Mouse (Mus musculus): ENCODE data around the gene Olfr160. TPM values are rescaled to one million over a fixed set of nuclear protein-coding genes. Genes with fewer than 3 reads are reported as not detected.

Gene Olfr160
- total RNA-seq (2021): not detected
- long read RNA-seq, experiment 1: 0 reads
- long read RNA-seq, experiment 2: 0 reads

DNA sequence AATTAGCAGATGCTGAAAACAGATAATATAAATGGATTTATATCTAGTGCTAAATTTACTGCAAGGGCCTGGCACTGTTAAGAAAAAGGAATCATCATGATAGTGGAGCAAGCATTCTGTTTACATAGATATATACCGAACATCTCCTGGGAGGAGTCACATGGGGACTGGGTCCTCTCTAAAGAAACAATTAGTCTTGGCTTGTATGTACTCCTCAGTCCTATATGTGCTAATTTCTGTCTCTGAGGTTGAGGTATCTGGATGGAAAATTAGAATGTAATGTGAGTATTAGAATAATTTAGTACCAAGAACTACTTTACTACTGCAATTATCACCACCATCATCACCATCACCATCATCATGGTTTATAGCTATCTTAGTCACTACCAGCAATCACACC, at the start of gene Olfr160:
Gene Olfr160, minus strand, starts transcription at position 101 of the 400 bp plus-strand sequence.
- DNase-seq (ENCODE audit: low spot score): no peak

DNA sequence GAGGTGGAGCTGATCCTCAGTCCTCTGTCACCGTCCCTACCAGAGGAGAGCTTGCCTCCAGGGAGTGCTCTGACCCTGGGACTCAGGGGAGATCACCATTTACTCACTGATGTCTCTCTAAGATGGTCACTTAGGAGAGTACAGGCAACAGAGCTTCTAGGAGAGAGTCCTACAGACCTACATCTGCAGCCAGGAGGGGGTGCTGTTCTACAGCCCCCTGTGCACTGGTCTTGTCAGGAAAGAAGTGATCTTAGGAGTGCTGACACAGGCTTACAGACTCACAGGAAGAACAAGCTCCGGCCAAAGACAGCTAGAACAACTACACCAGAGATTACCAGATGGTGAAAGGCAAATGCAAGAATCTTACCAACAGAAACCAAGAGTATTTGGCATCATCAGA, 46.5 kb upstream of the Olfr160 start:
- DNase-seq (ENCODE audit: low spot score): no peak

DNA sequence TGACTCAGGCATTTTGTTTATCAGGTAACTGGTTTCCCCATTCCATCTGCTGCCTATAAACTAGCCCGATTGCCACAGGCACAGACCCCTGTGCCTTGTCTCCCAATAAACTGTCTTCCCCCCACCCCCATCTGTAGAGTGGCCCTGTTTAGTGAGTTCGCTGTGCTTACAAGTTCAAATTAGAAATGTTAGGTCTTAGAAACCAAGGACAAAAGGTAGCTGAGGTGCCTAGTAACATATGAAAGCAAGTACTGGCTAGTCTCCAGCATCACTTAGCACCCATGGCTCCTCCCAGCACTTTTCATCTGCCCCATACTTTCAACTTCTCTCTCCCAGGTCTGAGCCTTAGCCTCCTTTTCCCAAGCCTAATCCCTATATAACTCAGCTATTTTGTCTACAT, 45.7 kb upstream of the Olfr160 start:
- DNase-seq (ENCODE audit: low spot score): no peak

- DNase-seq (ENCODE audit: low spot score): no peak
These were observed 36.0 kb upstream of the Olfr160 start for GRCm38 (mm10) chr9:37752006-37752405.

DNA sequence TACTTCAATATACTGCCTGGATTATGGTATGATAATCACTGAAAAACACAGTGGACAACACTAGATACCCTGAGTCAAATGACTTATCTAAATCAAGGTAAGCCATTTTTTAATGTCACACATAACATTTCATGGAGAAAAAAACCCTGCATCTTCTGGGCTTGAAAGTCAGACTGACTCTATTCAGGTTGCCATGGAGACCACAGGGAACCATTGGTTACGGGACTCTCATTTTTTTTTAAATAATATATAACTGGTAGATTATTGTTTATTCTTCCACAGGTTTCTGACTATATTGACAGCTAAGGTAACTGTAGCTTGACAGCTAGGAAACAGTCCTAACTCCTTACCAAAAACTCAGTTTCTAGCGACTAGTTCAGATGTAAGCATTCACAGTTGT, 35.4 kb upstream of the Olfr160 start:
- no peak for DNase-seq (ENCODE audit: low spot score)

GRCm38 (mm10) chr9:37750319-37751075, 34.4 kb upstream of the Olfr160 start:
- DNase-seq (ENCODE audit: low spot score): no peak

DNA sequence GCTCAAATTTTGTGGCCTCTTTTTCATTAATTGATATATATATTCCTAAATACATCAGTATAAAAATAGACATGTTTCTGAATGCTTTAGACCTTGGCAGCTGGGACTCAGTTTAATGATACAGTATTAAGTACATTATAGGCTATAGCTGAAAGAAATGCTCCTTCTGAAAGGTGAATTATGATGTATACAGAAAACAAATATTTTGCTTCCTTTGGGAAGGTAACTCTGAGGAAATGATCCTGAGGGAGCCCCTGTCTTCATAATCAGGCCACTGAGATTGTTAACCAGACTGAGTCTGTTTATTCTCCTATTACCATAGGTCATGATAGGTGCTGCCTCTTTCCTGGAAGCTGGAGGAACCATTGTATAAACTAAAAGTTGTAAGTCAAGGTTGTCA, 28.8 kb upstream of the Olfr160 start, which contains the start of gene Olfr874:
Gene Olfr874, plus strand, starts transcription at position 301 of the 400 bp plus-strand sequence.
- no peak for DNase-seq (ENCODE audit: low spot score)

DNA sequence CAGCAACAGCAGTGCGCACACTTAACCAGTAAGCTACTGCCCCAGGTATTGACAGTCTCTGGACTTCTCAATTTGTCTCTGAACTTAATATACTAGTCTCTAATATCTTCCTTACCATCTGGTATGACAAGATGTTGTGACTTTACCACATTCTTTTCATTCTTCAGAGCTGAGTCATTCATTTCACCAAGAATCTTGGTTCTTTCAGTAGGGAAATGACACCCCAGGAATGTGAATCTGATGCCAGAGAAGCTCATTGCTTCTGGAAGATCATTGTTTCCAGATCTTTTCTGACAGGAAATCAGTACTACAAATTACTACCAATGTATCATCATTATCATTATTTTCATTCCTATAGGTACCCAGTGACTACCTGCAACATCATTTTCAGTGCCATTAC, 18.3 kb upstream of the Olfr160 start:
- DNase-seq (ENCODE audit: low spot score): no peak

- DNase-seq (ENCODE audit: low spot score): no peak
These were observed 25.9 kb downstream of the Olfr160 start for GRCm38 (mm10) chr9:37689970-37690686.

- no peak for DNase-seq (ENCODE audit: low spot score)
These were observed 28.1 kb downstream of the Olfr160 start for GRCm38 (mm10) chr9:37687941-37688303.

DNA sequence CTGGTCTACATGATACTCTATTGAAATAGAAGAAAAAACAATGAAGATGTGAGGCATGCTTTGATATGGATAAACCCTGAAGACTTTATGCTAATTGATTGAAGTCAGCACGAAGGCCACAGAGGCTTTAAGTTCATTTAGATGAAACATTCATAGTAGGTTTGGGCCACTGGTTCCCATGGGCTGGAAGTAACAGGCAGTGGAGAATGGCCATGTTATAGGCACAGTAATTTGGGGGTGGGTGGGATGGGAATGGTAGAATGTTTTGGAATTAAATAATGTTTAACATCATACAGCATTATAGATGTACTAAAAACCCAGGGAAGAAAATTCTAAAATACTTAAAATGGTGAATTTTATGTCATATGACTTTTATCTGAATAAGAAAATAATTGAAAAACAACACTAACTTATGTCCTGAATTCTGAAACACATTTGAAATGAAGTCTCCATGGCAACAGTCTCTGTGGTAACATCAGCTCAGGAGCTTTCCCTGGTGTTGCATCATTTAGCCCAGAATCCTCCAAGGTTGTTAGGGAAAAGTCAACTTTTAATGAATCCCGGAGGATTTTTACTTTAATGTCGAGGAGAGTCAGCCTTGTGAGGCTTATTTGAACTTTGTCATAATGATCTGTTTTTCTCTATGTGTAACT, 28.6 kb downstream of the Olfr160 start:
- DNase-seq (ENCODE audit: low spot score): no peak

- DNase-seq (ENCODE audit: low spot score): no peak
These were observed 34.9 kb downstream of the Olfr160 start for GRCm38 (mm10) chr9:37681123-37681522.

DNA sequence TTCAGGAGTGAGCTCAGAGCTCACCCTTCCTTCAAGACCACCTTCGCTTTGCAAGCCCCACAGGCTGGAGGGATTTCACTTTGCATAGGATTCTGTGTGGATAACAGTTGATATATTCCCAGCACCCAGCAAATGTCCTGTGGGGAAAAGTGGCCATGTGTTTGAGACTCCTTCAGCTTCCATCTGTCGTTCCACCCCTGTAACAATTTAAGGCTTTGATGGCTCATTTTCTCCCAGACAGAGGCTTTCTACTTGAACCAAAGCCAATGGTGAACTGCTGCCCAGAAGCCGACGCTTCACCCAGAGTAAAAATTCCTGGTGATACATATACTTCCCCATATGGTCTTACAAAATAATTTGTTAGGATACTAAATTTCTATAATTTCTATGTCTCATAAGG, 40.8 kb downstream of the Olfr160 start:
- DNase-seq (ENCODE audit: low spot score): no peak

DNA sequence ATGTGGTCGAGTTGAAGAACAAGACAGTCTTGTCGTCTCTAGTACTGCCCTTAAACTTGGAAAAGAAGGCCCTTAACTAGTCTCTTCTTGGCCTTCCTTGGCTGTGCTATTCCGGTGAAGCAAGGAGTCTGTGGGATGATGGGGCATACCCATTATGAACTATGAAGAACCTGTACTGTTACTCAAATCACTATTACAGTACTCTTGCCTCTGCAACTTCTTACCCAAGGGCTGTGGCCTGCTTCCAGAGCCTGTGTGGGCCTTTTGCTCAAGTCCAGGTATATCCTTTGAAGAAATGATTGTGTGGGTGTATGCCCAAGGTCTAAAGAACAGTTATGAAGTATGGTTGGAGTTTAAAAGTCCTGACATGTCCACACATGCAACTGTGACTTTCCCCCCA, 45.8 kb downstream of the Olfr160 start:
- no peak for DNase-seq (ENCODE audit: low spot score)

DNA sequence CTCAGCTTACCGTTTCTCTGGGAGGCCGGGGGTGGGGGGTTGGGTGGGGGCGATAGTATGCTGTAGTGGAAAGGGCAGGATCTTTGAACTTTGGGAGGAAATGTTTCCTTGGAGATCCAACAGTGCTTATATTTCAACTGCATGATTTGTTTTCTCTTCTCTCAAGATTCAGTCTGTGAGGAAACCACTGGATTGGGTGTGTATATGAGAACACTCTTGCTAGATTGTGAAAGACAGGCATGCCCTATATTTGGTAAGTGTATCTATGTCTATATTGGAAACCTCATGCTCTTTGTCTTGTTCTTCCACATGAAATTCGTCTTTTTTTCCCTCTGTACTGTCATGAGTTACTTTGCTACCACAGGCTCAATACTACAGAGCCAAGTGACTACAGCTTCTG, 46.4 kb downstream of the Olfr160 start:
- no peak for DNase-seq (ENCODE audit: low spot score)

DNA sequence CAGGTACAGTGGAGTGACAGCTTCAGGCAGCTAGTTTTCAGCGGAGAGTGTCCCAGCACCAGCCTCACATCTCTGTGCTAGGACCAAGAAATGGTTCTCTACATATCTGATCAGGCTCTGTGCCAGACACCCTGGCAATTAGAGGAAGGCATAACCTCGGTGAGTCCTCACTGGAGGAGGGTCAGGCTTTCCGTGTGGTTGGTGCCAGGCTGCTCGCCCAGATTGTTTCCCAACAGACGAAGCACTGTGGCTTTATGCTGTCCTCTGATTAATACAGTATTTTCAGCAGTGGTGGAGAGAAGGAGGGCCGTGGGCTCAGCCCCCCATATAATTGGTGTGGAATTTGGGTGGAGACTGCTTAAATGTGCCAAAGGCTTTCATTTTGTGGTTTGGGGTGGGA, 46.9 kb downstream of the Olfr160 start, which contains the start of gene Panx3:
Gene Panx3, minus strand, starts transcription at position 121 of the 400 bp plus-strand sequence.
- no peak for DNase-seq (ENCODE audit: low spot score)

- no peak for DNase-seq (ENCODE audit: low spot score)
These were observed 50.0 kb downstream of the Olfr160 start for GRCm38 (mm10) chr9:37666045-37666444.

DNA sequence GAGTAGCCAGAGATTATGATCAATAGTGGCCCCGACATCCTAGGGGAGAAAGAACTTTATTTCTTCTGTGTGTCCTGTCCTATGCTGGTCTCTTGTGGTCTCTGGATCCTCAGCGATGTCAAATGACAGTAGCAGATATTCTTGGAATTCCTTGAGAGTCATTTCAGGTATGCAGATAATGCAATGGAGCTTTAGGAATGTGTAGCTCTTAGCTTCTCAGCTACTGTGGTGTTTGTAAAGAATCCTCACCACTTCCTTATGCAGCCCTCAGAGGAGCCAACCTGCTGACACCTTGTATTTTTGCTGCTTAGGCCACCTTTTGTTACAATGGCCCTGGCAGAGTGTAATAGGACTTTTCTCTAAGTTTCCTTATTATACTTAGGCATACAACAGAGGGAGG, 51.4 kb downstream of the Olfr160 start:
- no peak for DNase-seq (ENCODE audit: low spot score)

GRCm38 (mm10) chr9:37663210-37663609, 52.8 kb downstream of the Olfr160 start:
- DNase-seq (ENCODE audit: low spot score): no peak

GRCm38 (mm10) chr9:37659413-37659812, 56.6 kb downstream of the Olfr160 start:
- DNase-seq (ENCODE audit: low spot score): no peak

All from gastrocnemius, adult 18-20 months (tissue).